Mouse (Mus musculus): ENCODE data around the gene Eif4g1.
"Not testable (repeated sequence)": the region's sequence is repeated elsewhere in the genome, so short reads cannot be mapped to it uniquely, and the experiment has no call there.

Gene Eif4g1

GRCm38 (mm10) chr16:20668013-20668412, at the start of gene Eif4g1:
TSS of gene Eif4g1 (plus strand) at chr16:20668313.
- not testable (repeated sequence) for DNase-seq

GRCm38 (mm10) chr16:20619541-20620398, 48.3 kb upstream of the Eif4g1 start:
- no peak for DNase-seq

- no peak for DNase-seq
Measured at GRCm38 (mm10) chr16:20620399-20620735, 47.7 kb upstream of the Eif4g1 start.

- peak in 1 of 2 experiments; percentile 25 for DNase-seq
Measured at GRCm38 (mm10) chr16:20620751-20621190, 47.3 kb upstream of the Eif4g1 start.

- peak in 1 of 2 experiments; percentile 31 for DNase-seq
Measured at GRCm38 (mm10) chr16:20621191-20621990, 46.7 kb upstream of the Eif4g1 start, which contains the start of gene Camk2n2. TSS of gene Camk2n2 (minus strand) at chr16:20621287.

GRCm38 (mm10) chr16:20621991-20622685, 46.0 kb upstream of the Eif4g1 start:
- DNase-seq, result peak in 1 of 2 experiments; percentile 18

- DNase-seq, result no peak
Measured at GRCm38 (mm10) chr16:20623211-20623610, 44.9 kb upstream of the Eif4g1 start.

- DNase-seq, result no peak
Measured at GRCm38 (mm10) chr16:20628871-20629391, 39.2 kb upstream of the Eif4g1 start.

GRCm38 (mm10) chr16:20629731-20630634, 38.1 kb upstream of the Eif4g1 start, which contains the start of gene Ece2:
TSS of gene Ece2 (plus strand) at chr16:20629828.
- DNase-seq, result no peak

GRCm38 (mm10) chr16:20637410-20637809, 30.7 kb upstream of the Eif4g1 start:
- DNase-seq, result no peak

GRCm38 (mm10) chr16:20638367-20638766, 29.7 kb upstream of the Eif4g1 start:
- DNase-seq, result no peak

- DNase-seq, result peak in 1 of 2 experiments; percentile 16
Measured at GRCm38 (mm10) chr16:20642161-20642560, 26.0 kb upstream of the Eif4g1 start.

GRCm38 (mm10) chr16:20643911-20644310, 24.2 kb upstream of the Eif4g1 start:
- no peak for DNase-seq

GRCm38 (mm10) chr16:20651076-20651946, 16.8 kb upstream of the Eif4g1 start, which contains the start of gene Psmd2:
TSS of gene Psmd2 (plus strand) at chr16:20651652.
- DNase-seq, result peak; percentile 88 to 89

GRCm38 (mm10) chr16:20651947-20652310, 16.2 kb upstream of the Eif4g1 start:
- DNase-seq, result no peak

GRCm38 (mm10) chr16:20653315-20653714, 14.8 kb upstream of the Eif4g1 start:
- DNase-seq, result no peak

GRCm38 (mm10) chr16:20657661-20658060, 10.5 kb upstream of the Eif4g1 start:
- DNase-seq, result no peak

- DNase-seq, result no peak
Measured at GRCm38 (mm10) chr16:20670291-20670690, 2.2 kb downstream of the Eif4g1 start.

- DNase-seq, result no peak
Measured at GRCm38 (mm10) chr16:20671886-20672285, 3.8 kb downstream of the Eif4g1 start.

GRCm38 (mm10) chr16:20672500-20672902, 4.4 kb downstream of the Eif4g1 start:
- peak; percentile 90 to 93 for DNase-seq
